Mouse (Mus musculus) spleen, adult 12 weeks (tissue): ENCODE results near the gene Fig4.
A peak's percentile ranks its signal among the peaks of the same experiment; 100 is the strongest.

Experiments
- DNase-seq: peaks from one replicate; pipeline ENCODE4 v3.0.0; 2022; ENCODE audit warnings: low spot score

The Fig4 gene

DNA sequence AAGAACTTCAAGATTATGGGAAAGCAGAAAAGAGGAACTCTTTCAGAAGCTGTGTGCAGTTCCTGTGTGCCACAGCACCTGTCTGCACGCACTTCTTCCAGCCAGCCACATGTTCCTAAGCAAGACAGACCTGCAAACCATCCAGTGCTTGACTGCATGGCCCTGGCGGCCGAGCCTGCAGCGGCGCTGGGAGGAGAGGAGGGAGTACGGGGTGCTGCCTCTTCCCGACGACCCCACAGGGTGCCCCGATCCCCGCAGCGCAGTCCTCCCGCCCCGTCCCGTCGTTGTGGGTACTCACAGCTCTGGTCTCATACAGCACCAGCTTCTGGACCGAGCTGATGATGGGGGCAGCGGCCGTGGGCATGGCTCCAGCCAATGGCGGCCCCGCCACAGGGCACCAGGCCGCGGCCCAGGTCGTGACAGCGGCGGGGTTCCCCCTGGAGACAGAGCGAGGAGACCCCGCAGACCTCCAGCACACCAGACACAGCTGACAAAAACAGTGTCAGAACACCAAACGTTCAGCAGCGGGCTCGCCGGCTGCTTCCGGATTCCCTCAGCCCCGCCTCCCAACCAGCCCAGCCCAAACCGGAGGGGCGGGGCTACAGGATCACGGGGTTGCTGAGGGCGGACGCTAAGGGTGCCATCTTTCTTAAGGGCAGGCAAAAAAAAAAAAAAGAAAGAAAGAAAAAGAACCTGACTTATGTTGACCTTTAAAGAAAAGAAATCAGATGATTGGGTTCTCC, at the start of gene Fig4:
TSS of gene Fig4 (minus strand) at position 572 of the 743 bp plus-strand sequence.
- peak; percentile 88 for DNase-seq

DNA sequence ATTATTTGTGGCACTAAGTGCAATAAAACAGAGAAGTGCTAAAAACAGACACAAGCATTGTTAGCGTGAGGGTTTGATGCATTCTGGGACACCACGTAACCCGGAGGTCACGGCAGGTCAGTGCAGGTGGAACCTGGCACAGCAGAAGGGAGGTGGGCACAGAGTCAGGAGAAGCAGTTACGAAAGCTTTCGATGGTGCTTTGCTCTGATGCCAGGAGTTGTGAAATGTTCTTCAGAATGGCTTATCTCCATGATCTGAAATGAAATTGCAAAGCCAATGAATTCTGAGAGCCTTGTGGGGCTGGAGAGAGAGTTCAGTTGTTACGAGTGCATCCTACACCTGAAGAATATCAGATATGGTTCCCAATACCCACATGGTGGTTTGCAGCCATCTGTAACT, 38.3 kb upstream of the Fig4 start:
- DNase-seq: no peak

DNA sequence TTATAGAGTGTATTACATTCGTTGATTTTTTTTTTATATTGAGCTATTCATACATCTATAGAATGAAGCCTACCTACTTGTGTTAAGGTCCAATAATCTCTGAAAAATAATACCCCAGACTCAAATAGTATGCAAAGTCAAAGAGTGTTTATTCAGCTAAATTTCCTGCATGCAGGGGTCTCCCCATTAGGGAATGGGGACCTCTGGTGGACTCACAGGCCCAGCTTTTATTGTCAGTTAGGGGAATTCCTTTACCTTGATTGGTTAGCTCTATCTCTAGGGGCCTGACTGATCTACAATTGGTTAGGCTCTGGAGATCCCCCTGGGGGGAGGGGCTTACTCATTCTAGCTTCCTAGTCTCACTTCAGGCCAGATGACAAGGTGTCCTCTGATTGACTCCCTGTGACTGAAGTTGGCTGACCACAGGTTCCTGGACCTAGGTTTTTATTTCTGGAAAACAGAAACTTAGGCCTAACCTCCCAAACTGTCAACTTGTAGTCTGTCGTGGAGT, 29.5 kb upstream of the Fig4 start:
- DNase-seq: no peak

DNA sequence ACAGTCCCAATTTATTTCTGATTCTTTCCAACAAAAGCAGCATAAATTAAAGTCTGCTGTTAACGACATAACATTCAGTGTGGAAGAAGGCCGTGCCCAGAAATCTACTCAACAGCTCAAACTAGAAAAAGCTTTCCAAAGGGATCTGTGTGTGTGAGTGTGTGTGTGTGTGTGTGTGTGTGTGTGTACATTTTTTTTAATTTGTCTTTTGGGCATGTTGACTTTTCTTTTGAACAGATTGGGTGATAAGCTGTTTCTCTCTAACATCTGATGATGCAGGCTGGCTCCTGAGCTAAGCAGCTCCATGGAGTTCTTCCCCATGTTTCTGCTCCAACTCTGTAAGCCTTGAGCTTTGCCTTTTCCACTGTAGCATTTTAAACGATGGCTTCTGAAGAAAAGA, 12.8 kb upstream of the Fig4 start:
- no peak for DNase-seq

DNA sequence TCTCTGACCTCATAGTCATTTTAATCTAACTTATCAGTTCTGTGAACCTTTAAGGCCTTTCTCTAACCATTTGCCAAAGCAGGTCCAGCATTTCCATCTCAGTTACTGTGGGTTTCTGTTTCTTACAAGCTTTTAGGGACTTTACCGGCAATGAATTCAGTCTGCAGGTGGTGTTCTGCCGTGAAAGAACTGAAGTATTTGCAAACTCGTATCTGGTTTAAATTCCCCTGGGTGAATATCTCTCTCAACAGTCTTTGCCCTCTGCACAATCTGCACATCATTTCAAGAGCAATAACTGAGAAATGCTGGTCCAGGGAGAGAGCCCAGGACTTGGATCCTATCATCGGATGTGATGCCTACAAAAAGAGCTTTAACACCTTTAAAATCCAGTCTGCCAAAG, 5.1 kb upstream of the Fig4 start:
- no peak for DNase-seq

DNA sequence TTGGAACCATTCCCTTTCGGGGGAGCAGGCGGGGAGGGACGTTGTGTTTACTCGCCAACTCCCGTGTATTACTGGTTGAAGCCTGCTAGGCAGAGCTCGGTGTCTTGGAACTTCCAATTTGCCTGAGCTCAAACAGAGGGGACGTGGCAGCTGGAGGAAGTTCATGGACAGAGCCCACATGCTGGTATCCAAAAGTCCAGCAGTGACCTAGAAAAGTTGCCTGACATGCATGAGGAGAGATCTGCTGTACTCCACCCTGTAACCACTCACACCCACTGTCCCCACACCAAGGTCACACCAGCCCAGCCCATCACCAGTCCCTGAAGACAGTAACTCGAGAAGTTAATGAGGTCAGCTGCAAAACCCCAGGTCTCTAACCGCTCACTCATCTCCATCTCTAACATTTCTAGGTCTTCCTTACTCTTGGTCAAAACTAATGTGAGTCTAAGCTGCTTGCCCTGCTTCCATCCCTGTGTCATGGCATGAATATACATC, 1.9 kb upstream of the Fig4 start:
- DNase-seq: no peak

DNA sequence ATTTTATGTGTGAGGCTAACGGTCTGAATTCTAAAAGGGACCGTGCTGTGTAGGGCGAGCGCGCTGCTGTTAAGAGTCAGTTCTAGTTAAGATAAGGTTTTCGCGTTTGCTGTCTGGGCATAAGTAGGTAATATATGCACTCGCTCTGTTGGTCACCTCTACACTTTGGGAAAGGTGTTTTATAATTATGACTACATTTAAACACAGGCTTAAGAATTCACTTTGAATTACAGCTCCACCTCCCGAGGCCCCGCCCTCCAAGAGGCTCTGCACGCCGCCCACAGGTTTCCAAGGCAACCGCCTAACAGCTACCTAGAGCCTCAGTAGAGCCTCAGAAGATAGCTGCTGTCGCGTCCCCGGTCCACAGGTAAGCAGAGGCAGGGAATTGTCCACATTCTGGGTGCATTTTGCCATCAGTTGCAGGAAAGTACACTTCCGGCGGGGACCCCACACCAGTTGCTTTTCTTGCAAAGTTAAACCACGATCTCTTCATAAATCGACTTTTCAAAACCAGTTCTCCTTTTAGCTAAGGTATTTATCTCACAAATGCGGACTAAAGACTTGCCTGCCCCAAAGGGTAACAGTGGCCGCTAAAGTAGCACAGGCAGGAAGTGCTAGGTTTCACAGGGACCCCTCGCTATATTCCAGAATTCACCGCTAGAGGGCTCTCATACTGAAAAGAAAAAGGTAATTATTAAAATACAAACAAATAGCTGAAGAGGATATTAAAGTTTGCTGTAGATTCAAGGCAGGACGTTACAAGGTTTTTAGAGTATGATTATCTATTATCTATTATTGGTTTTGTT, 782 bp upstream of the Fig4 start, which contains the start of gene Ak9:
TSS of gene Ak9 (plus strand) at position 342 of the 806 bp plus-strand sequence.
- DNase-seq: peak; percentile 85

DNA sequence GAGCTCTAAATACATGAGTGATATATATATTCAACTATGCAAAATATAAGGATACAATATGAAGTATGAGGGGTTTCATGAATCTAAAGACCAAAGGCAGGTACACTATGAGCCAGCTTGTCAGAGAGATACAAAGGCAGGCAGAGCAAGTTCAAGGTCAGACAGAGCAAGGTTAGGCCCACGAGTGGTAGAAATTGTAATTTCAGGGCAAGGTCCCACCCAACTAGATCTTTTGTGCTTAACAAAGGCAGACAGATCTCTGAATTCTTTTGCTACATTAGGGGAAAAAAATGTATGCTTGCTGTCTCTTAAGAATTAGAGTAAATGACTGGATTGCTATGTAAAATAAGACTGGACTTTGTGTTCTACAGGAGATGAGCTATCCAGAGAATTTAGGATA, 2.9 kb downstream of the Fig4 start:
- no peak for DNase-seq

DNA sequence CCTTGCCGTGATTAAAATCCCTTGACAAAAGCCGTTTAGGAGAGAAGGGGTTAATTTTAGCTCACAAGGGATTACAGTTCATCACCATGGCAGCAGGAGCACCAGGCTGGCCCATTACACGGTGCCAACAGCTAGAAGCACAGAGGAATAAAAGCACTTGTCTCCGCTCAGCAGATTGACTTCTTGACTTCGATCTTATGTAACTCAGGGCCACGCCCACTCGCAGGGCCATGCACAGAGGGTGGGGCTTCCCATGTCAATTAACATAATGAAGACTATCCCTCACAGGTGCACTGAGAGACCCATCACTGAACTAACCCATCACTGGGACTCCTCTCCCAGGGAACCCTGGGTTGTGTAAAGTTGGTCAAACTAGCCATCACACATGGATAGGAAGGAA, 7.9 kb downstream of the Fig4 start:
- DNase-seq: no peak

DNA sequence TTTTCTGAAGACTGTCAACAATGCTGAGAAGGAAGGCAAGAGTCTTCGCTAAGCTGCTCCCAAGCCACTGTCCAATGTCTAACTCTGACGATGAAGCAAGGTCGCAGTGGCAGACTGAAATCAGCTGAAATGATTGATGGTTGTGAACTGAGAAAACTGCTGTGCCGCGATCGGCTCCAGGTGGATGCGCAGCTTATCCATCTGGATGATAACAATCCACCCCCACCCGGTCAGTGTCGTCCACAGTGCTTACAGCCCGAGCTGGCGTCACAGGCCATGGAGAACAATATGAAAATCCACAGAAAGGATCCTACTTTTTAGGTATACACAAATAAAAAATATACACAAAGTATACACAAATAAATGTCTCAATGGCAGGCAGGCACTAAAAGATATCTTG, 8.3 kb downstream of the Fig4 start:
- DNase-seq: no peak

DNA sequence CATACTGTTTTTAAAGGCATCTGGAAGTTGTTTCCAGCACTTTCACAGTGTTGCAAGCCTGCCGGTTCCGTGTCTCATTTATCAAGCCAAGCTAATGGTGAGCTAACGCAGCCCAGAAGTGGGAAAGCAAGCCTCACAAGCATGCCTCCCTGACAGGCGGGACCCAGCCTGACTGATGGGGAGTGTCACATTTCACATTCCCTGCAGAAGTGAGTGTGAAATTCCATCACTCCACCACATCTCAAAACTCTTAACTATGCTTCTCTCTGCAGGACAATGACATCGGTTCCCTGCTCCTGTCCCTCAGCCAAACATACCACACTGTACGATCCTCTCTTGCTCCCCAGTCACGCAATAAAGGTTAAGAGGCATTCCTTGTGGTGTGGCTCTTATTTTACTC, 10.0 kb downstream of the Fig4 start:
- DNase-seq: no peak

DNA sequence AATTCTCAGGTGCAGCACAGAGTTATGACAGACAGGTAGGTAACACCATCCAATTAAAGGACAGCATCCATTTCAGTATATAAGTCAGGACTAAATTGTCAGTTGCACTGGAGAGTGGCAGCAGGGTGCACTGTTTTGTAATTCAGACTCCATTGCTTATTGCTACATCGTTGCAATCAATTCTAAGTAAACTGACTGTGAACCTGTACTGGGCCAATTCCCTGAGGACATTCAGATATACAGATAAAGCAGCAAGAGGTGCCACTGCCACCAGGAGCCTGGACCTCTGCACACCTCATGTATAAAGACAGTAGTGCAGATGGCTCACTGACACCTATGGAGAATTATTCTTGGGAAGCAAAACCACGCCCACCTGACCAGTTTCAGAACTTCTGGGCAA, 12.0 kb downstream of the Fig4 start:
- no peak for DNase-seq

DNA sequence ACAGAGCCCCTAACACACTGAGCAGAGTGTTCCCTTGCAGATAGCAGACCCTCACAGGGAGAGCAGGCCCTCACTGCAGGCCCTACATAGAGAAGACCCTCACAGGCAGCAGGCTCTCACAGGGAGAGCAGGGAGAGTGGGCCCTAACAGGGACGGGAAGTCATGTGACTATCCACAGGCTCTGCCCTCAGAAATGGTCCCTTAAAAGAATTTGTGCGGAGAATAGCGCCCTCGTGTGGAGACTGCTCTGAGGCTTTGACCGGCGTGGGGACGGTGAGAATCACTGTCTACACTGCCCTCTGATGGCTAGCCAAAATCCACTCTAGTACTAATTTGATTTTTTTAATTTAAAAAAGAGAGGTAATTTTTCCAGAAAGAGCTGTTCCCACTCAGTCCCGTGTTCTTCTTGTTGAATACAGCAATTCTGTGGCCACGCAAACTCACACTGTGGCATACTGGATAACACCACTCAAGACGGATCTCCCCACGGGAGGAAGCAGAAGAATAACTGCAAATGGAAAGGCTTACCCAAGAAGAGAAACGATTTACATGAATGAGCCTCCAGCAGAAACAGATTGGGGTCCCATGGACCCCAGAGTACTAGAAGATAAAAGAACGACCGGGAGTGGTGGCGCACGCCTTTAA, 14.2 kb downstream of the Fig4 start:
- DNase-seq: peak; percentile 72

DNA sequence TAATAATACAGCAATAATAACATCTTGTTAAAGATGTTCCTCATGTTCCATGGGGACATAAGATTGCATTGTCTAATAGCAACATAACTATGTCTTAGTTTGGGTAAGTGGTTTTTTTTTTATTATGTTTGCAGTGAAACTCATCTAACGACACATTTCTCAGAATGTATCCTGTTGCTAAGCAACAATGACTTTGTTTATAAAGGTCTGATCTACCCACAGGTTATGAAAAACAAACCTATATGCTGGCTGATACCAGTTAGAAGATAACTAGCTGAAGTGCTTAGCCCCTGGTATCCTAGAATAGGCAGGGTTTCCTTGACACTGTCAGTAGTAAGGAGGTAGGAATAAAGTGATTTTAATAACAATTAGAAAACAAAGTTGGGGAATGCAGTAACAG, 15.0 kb downstream of the Fig4 start:
- no peak for DNase-seq

DNA sequence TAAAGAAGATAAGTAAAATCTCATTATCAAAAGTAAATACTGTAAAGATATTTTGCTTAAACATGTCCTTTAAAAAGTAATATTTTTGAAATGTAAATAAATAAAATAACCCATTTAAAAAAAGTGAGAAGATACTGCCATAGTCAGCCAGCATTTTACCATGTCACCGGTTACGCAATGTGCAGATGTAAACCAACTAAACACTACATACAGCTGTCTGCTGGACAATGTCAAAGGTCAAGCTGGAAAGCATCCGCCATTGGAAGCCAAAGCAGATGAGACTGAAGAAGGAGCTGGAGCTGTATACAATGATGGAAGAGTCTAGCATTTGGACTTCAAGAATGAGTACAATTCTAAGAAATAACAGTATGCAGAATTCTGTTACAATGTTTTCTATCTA, 15.4 kb downstream of the Fig4 start:
- DNase-seq: no peak

DNA sequence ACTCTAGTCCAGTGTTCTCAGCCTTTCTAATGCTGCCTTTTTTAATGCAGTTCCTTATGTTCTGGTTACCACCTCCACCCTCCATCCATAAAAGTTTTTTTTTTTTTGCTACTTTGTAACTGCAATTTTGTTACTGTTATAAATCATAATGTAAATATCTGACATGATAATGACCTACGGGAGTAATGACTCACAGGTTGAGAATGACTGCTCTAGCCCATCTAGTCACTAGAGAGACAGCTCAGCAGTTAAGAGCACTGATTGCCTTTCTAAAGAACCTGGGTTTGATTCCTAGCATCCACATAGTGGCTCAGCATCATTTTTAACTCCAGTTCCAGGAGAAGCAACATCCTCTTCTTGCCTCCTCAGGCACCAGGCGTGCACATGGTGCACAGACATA, 21.0 kb downstream of the Fig4 start:
- no peak for DNase-seq

DNA sequence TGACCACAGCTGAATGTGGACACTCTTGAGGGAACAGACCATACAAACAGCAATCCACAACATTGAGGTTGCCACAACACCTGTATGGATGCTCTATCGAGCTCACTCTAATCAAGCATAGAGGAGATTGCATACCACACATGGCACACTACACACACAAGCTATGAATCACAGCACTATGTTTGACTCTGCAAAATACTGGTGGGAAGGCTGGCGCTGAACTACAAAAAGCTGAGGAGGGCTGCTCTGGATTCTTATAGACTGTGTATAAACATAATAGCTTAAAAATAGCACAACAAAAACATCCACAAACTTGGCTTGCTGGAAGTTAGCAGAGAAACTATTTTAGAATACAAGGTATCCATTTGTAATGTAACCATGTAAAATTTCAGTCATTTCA, 22.3 kb downstream of the Fig4 start:
- DNase-seq: no peak

DNA sequence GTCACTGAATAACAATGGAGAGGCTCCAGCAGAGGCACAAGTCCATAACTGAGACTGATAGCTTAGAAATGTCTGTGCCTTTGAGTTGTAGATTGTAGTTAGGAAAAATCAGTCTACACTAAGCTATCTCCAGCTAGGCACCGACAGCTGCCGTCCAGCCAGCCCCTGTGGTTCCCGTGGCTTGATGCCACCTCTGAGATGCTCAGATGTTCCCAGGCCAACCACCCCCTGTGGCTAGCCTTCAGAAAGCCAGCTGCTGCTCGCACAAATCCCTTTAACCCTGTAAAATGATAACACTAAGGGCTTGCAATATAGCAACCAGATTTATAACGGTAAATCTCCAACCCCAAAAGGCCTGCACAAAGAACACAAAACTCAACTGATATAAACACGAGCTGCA, 22.9 kb downstream of the Fig4 start:
- no peak for DNase-seq

DNA sequence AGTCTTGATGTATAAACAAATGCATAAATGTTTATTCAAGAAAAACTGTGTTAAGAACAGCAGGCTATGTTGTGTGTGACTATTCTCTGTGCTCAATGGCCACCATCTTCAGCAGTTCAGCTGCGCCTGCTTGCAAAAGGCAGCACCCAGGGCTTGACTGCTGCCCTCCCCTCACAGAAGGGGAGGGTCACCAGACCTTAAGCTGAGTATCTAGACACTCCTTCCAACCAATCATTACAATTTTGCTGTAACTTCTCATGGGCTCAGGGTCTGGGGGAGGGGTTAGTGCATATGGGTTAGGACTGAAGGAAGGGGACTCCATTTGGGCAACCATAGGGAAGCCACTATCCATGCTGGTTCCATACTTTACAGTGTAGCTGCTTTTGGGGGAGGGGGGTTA, 24.3 kb downstream of the Fig4 start:
- no peak for DNase-seq

DNA sequence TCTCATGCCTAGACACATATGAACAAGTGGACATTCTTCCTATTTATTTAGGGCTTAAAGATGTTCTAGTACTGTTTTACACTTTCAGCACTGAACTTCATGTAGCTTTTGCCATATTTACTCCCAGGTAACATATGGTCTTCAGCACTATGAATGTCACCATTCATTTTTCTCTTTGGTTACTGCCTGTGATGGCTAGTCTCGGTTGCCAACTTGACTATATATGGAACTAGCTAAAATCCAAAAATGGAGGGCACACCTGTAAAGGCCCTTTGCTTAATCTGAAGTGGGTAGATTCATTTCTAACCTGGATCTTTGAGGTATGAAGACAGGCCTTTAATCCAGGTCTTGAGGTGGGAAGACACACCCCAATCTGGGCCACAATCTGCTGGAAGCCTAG, 28.2 kb downstream of the Fig4 start:
- no peak for DNase-seq

DNA sequence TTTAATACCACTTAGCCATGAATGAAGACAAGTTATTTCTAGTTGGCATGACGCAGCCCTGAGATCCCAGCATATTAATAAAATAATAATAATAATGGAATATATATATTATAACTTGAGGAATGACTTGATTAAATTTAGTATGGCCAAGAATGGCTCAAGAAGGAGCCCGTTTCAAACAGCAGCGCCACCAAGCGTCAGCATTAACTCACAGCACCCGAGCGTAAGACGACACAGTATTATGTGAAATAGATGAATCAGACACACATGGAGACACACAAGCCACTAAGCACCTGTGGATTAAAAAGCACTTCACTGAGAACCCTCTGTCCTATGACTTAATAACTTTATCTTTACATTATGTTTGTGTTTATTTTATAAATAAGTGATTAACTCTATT, 31.2 kb downstream of the Fig4 start:
- DNase-seq: no peak

DNA sequence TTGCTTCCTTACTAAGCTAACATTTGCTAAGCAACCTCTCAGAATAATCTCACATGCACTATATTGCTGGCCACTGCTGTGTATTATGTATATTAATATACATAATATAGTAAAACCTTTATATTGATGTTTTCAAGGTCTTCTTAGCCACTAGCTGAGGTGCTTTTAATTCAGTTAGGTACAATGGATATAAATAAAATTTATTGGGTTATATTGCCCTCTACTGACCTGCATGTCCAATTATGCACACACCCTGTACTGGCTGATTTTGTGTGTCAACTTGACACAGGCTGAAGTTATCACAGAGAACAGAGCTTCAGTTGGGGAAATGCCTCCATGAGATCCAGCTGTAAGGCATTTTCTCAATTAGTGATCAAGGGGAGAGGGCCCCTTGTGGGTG, 41.2 kb downstream of the Fig4 start:
- no peak for DNase-seq

DNA sequence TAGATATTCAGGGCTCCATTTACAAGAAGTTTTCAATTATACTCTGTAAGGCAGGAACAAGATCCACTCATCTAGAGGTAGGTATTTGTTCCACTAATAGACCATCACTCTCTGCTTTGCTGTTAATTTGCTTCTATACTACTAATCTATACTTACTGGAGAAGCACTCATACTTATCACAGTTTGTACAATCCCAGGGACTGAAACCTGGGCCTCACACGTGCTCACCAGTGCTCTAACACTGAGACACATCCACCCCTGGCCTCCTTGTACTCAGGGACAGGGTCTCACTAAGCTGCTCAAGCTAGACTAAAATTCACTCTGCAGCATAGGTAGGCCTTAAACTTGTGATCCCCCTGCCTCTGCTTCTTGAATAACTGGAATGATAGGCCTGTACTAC, 41.8 kb downstream of the Fig4 start:
- no peak for DNase-seq
